In the genomic region with DNA sequence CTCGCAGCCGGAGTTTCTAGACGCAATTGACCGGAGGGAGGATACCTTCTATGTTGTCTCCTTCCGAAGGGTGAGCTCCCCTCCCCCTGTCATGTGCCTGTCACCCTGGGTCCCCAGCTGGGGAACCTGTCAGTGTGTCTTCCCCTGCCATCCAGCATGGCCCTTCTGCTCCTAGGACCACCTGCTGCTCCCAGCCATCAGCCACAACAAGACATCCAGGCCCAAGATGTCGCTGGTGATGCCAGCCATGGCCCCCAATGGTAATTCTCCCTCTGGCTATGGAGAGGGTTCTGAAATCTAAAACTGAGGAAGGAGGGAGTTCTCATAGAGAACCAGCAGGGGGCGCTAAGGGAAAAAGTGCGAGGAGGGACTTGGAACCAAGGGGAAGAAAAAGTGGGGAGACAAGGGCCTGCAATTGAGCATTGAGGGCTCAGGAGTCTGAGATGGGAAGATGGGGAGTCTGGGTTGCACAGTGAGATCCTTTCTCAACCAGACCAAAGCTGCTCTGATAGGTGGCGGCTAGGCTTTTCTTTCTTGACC, we compare ENCODE assay signal across 8 mouse cellular contexts. TPM values are rescaled to one million over a fixed set of nuclear protein-coding genes. Genes with fewer than 3 reads are reported as not detected.
DNase-seq lines count a peak whose midpoint lies in the region; ATAC-seq and TF ChIP-seq lines count a peak whose summit lies in the region.
"Had no signal": no experiment of that assay in that cellular context is flagged by ENCODE, and none has a peak within 500 bp of the region (broad histone marks: within the 10 kb centered on the region; RNA-seq: fewer than 3 reads in every experiment).

No protein-coding gene starts in this region.

- H3K27ac ChIP-seq in kidney, embryonic 16.5 days (ENCODE audit: low read length): no peak overlapping the region
- H3K27ac ChIP-seq in CH12.LX (ENCODE audit: insufficient read depth, low read depth): no peak overlapping the region
- H3K27ac ChIP-seq: lung, embryonic 15.5 days had no signal

- no peak overlapping the region for H3K4me2 ChIP-seq in kidney, embryonic 16.5 days (replicated peaks; ENCODE audit: low read depth, low read length)
- H3K4me2 ChIP-seq in CH12.LX (ENCODE audit: insufficient read depth, low read depth, poor library complexity, severe bottlenecking): no peak overlapping the region
- H3K4me2 ChIP-seq: lung, embryonic 15.5 days had no signal

- no peak for TF ChIP-seq EP300 in CH12.LX (IDR thresholded peaks at IDR 0.05; ENCODE audit: low read length)

- no peak overlapping the region for H3K9ac ChIP-seq in kidney, embryonic 16.5 days (replicated peaks; ENCODE audit: low read length)
- no peak overlapping the region for H3K9ac ChIP-seq in CH12.LX (ENCODE audit: insufficient read depth, low read depth)
- H3K9ac ChIP-seq: lung, embryonic 15.5 days had no signal

- peak; percentile 17 for TF ChIP-seq RAD21 in CH12.LX (IDR thresholded peaks at IDR 0.05; ENCODE audit: low read depth, low read length)

- TF ChIP-seq POLR2A in CH12.LX (IDR thresholded peaks at IDR 0.05; ENCODE audit: low read depth, low read length): no peak
- no peak for TF ChIP-seq POLR2A in lung, adult 2 months (IDR thresholded peaks at IDR 0.05; ENCODE audit: borderline replicate concordance, extremely low read depth, low read depth, low read length)

- H3K4me1 ChIP-seq in kidney, embryonic 16.5 days (ENCODE audit: insufficient read depth, low read length): peaks cover 12% of the 10 kb centered on the region; the same call in 1 of the 2 replicates
- peaks cover 7 to 12% of the 10 kb centered on the region in 2 experiments for H3K4me1 ChIP-seq in CH12.LX (ENCODE audit: control insufficient read depth in 1 of 2, insufficient read depth in 2 of 2)
- peaks cover 25% of the 10 kb centered on the region for H3K4me1 ChIP-seq in lung, adult 2 months (ENCODE audit: control insufficient read depth, insufficient read depth, low read length)

- no peaks in the 10 kb centered on the region for H3K79me2 ChIP-seq in CH12.LX (replicated peaks; ENCODE audit: control insufficient read depth, extremely low read depth, insufficient read depth, poor library complexity, severe bottlenecking)

- H3K4me3 ChIP-seq in kidney, embryonic 16.5 days (ENCODE audit: low read length): no peak overlapping the region
- H3K4me3 ChIP-seq in CH12.LX (replicated peaks in 1 of 3; ENCODE audit: low read depth in 2 of 3, low read length in 2 of 3, poor library complexity in 1 of 3): no peak overlapping the region
- no peak overlapping the region for H3K4me3 ChIP-seq in lung, adult 2 months (replicated peaks; ENCODE audit: extremely low read depth, low read depth, low read length)
- H3K4me3 ChIP-seq: lung, embryonic 15.5 days had no signal

- in situ Hi-C loops in CH12.LX (cut with MboI; ENCODE audit: low pct_ligation_motif_present, low pct_unique_long_range_greater_than_20kb, low sequenced_read_pairs): no loop called here

- DNase-seq in kidney, adult 9 months: peak; percentile 67
- DNase-seq in CH12.LX (ENCODE audit: extremely low read depth) (peak; percentile 49), NIH3T3 (ENCODE audit: low read depth) (peak; percentile 84)
- DNase-seq in cerebellum, postnatal 36 days: peak; percentile 48 to 54
- peak; percentile 70 for DNase-seq in lung, adult 2 months
- DNase-seq in thymus, postnatal 0 days (ENCODE audit: low spot score): peak; percentile 53

- no peaks in the 10 kb centered on the region for H3K9me3 ChIP-seq in kidney, embryonic 16.5 days (ENCODE audit: low read length)
- H3K9me3 ChIP-seq in CH12.LX (replicated peaks; ENCODE audit: low read length): no peaks in the 10 kb centered on the region
- H3K9me3 ChIP-seq: lung, embryonic 15.5 days had no signal

- peak; percentile 47 to 65 for TF ChIP-seq CTCF in CH12.LX (conservative IDR thresholded peaks at IDR 0.05 in 1 of 2, IDR thresholded peaks at IDR 0.05 in 1 of 2; ENCODE audit: low read depth in 2 of 2, low read length in 2 of 2)
- peak; percentile 51 for TF ChIP-seq CTCF in lung, adult 2 months (IDR thresholded peaks at IDR 0.05; ENCODE audit: insufficient read depth, low read length)

- H3K36me3 ChIP-seq in kidney, embryonic 16.5 days (ENCODE audit: insufficient read depth, low read length): peaks cover 45% of the 10 kb centered on the region
- H3K36me3 ChIP-seq in CH12.LX (replicated peaks in 1 of 2; ENCODE audit: control insufficient read depth in 1 of 2, insufficient read depth in 1 of 2, low read length in 1 of 2): peaks cover 52 to 77% of the 10 kb centered on the region in 2 experiments

- 0 out of 2 replicates have a peak, but pooled peaks cover under 1% of the 10 kb centered on the region for H3K27me3 ChIP-seq in kidney, embryonic 16.5 days (ENCODE audit: insufficient read depth, low read length)
- H3K27me3 ChIP-seq in CH12.LX (replicated peaks): no peaks in the 10 kb centered on the region

- ATAC-seq in kidney, embryonic 16.5 days (ENCODE audit: low FRiP score, low TSS enrichment): no peak

- WGBS in kidney, embryonic 16.5 days: 68% methylated on average over 9 of the region's 9 CpGs
- 66% methylated on average over 9 of the region's 9 CpGs for WGBS in lung, adult 2 months

- dilution Hi-C loops in CH12.LX (cut with MboI; ENCODE audit: extremely low pct_ligation_motif_present, extremely low pct_unique_long_range_greater_than_20kb, low sequenced_read_pairs): no loop called here

TF ChIP-seq in CH12.LX, 34 proteins besides CTCF, POLR2A, EP300 and RAD21:
- TF ChIP-seq SMC3 (IDR thresholded peaks at IDR 0.05; ENCODE audit: low read depth, low read length) (peak; percentile 51), ZNF384 (IDR thresholded peaks at IDR 0.05; ENCODE audit: low read depth, low read length) (no peak)
TF ChIP-seq in CH12.LX: peak in this region for 1.

RNA-seq across cellular contexts. Expression of gene Atf6b, which starts 6.9 kb away (rescaled TPM):
- 103 and 106 TPM in 2 replicates for polyA plus RNA-seq in kidney, embryonic 16.5 days (2015; fragmentation: Nextera tagmentation; extraction: Ambion mirVana)
- total RNA-seq in CH12.LX (2012; rRNA removed) (34.3 and 34.5 TPM in 2 replicates), CH12.LX (2014; rRNA removed) (18.9 and 20.2 TPM in 2 replicates)
- polyA plus RNA-seq in CH12.LX (2012; ENCODE audit: insufficient read length, low read depth): 54.3 and 59.6 TPM in 2 replicates
- 81.8 and 88.0 TPM in 2 replicates for polyA plus RNA-seq in lung, adult 2 months (2012; rRNA removed)
- 56.6 and 60.8 TPM in 2 replicates for polyA plus RNA-seq in thymus, postnatal 0 days (2015; fragmentation: Nextera tagmentation; extraction: Ambion mirVana)

RNA-seq across cellular contexts. Expression of gene Fkbpl, which starts 9.3 kb away (rescaled TPM):
- polyA plus RNA-seq in kidney, embryonic 16.5 days (2015; fragmentation: Nextera tagmentation; extraction: Ambion mirVana): 17.5 and 17.7 TPM in 2 replicates
- 5.5 and 6.8 TPM in 2 replicates for total RNA-seq in CH12.LX (2012; rRNA removed)
- 6.8 and 8.2 TPM in 2 replicates for total RNA-seq in CH12.LX (2014; rRNA removed)
- 5.6 and 6.2 TPM in 2 replicates for polyA plus RNA-seq in CH12.LX (2012; ENCODE audit: insufficient read length, low read depth)
- polyA plus RNA-seq in lung, adult 2 months (2012; rRNA removed): 2.4 and 2.9 TPM in 2 replicates
- polyA plus RNA-seq in thymus, postnatal 0 days (2015; fragmentation: Nextera tagmentation; extraction: Ambion mirVana): 12.5 TPM in 2 replicates

RNA-seq across cellular contexts. Expression of gene Tnxb, which starts 16.5 kb away (rescaled TPM):
- polyA plus RNA-seq in kidney, embryonic 16.5 days (2015; fragmentation: Nextera tagmentation; extraction: Ambion mirVana): 0.51 and 0.52 TPM in 2 replicates
- not detected in 2 replicates for total RNA-seq in CH12.LX (2012; rRNA removed)
- not detected in 2 replicates for total RNA-seq in CH12.LX (2014; rRNA removed)
- polyA plus RNA-seq in CH12.LX (2012; ENCODE audit: insufficient read length, low read depth): not detected in 2 replicates
- 39.6 and 49.2 TPM in 2 replicates for polyA plus RNA-seq in lung, adult 2 months (2012; rRNA removed)
- 0.54 and 0.59 TPM in 2 replicates for polyA plus RNA-seq in thymus, postnatal 0 days (2015; fragmentation: Nextera tagmentation; extraction: Ambion mirVana)

RNA-seq across cellular contexts. Expression of gene Prrt1, which starts 24.5 kb away (rescaled TPM):
- polyA plus RNA-seq in kidney, embryonic 16.5 days (2015; fragmentation: Nextera tagmentation; extraction: Ambion mirVana): 0.23 and 0.29 TPM in 2 replicates
- total RNA-seq in CH12.LX (2012; rRNA removed) (not detected in 2 replicates), CH12.LX (2014; rRNA removed) (not detected in 2 replicates)
- not detected in 2 replicates for polyA plus RNA-seq in CH12.LX (2012; ENCODE audit: insufficient read length, low read depth)
- 5.2 and 6.7 TPM in 2 replicates for polyA plus RNA-seq in lung, adult 2 months (2012; rRNA removed)
- polyA plus RNA-seq in thymus, postnatal 0 days (2015; fragmentation: Nextera tagmentation; extraction: Ambion mirVana): 37.4 and 39.4 TPM in 2 replicates

RNA-seq across cellular contexts. Expression of gene Ppt2, which starts 25.5 kb away (rescaled TPM):
- polyA plus RNA-seq in kidney, embryonic 16.5 days (2015; fragmentation: Nextera tagmentation; extraction: Ambion mirVana): 47.3 and 53.7 TPM in 2 replicates
- total RNA-seq in CH12.LX (2012; rRNA removed): 0.76 and 1.9 TPM in 2 replicates
- total RNA-seq in CH12.LX (2014; rRNA removed): 0.24 TPM in 1 of 2 replicates, not detected in the other
- polyA plus RNA-seq in CH12.LX (2012; ENCODE audit: insufficient read length, low read depth): 0.60 and 0.84 TPM in 2 replicates
- polyA plus RNA-seq in lung, adult 2 months (2012; rRNA removed): 38.7 and 40.9 TPM in 2 replicates
- polyA plus RNA-seq in thymus, postnatal 0 days (2015; fragmentation: Nextera tagmentation; extraction: Ambion mirVana): 38.4 and 45.5 TPM in 2 replicates

Comparison
In these comparisons a context has a peak if more than half of its experiments do, and no peak if none do; other contexts are left out.
1. RNA of gene Tnxb, which starts 16.5 kb away (polyA plus RNA-seq): 39.6 to 49.2 TPM in lung, adult 2 months; 0.54 to 0.59 TPM in thymus, postnatal 0 days, 0.51 to 0.52 TPM in kidney, embryonic 16.5 days and not detected in CH12.LX; every median in the first group is over 10 times any median in the second.
2. Peak in every context shown above with its lines, with median percentiles within 50 percentile points of each other: DNase-seq.